Mouse (Mus musculus): ENCODE results near the gene Pde4b. TPM values are rescaled to one million over a fixed set of nuclear protein-coding genes. Genes with fewer than 3 reads are reported as not detected.
A peak's percentile ranks its signal among the peaks of the same experiment; 100 is the strongest.

The Pde4b gene
- polyA plus RNA-seq, 1 experiment, result 87.4 TPM

GRCm38 (mm10) chr4:102346911-102347492, 259.7 kb downstream of the Pde4b start:
- Histone ChIP-seq H3K4me1 (ENCODE audit: control insufficient read depth, insufficient read depth, low read length) (no peaks in the 10 kb centered on the region; the same call in 1 of the 2 replicates), H3K27ac (ENCODE audit: insufficient read depth, low read length) (no peak overlapping the region), H3K4me3 (ENCODE audit: insufficient read depth, low read length) (no peak overlapping the region)
- TF ChIP-seq CTCF (IDR thresholded peaks at IDR 0.05; ENCODE audit: extremely low read depth, insufficient read depth, low read length) (no peak), POLR2A (IDR thresholded peaks at IDR 0.05; ENCODE audit: extremely low read depth, insufficient read depth, low read length) (no peak)

GRCm38 (mm10) chr4:102351476-102352475, 264.4 kb downstream of the Pde4b start:
- H3K27ac ChIP-seq (ENCODE audit: insufficient read depth, low read length), result 0 out of 2 replicates have a peak overlapping the region, but pooled peaks have one; percentile 37
- peaks cover 2% of the 10 kb centered on the region; the same call in 1 of the 2 replicates for H3K4me1 ChIP-seq (ENCODE audit: control insufficient read depth, insufficient read depth, low read length)
- TF ChIP-seq POLR2A (IDR thresholded peaks at IDR 0.05; ENCODE audit: extremely low read depth, insufficient read depth, low read length) (no peak), CTCF (IDR thresholded peaks at IDR 0.05; ENCODE audit: extremely low read depth, insufficient read depth, low read length) (no peak)
- no peak overlapping the region for H3K4me3 ChIP-seq (ENCODE audit: insufficient read depth, low read length)

DNA sequence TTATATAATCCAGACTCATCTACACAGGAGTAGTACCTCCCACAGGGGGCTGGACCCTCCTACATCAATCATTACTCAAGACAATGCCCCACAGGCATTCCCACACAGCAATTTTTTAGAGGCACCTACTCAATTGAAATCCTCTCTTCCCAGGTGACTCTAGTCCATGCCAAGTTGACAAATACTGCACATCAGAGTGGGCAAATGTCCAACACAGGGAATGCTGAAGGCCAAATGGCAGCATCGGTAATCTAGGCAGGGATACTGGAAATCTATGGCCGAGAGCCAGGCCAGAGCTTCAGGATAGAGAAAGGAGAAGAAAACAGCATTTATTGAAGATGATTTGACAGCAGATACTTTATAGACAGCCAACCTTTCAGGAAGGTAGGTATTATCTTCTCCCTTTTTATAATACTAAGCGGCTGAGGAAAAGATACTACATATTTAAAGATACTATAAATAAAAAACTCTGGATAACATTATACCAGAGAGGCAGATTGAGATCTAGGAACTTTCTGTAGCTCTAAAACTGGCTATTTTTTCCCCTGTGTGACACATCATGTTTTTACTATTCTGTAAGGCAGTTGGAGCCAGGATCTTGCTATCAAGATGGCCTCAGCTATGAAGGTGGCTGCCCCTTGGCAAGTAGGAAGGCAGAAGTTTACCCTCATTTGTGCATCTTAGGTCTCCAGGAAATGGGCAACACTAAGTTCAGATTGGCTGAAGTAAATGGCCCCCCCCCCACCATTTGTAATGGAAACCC, 266.5 kb downstream of the Pde4b start:
- Histone ChIP-seq H3K4me1 (ENCODE audit: control insufficient read depth, insufficient read depth, low read length) (peaks cover 2% of the 10 kb centered on the region; the same call in 1 of the 2 replicates), H3K27ac (ENCODE audit: insufficient read depth, low read length) (peak overlapping the region; percentile 86; the same call in 1 of the 2 replicates), H3K4me3 (ENCODE audit: insufficient read depth, low read length) (no peak overlapping the region)
- TF ChIP-seq POLR2A (IDR thresholded peaks at IDR 0.05; ENCODE audit: extremely low read depth, insufficient read depth, low read length) (no peak), CTCF (IDR thresholded peaks at IDR 0.05; ENCODE audit: extremely low read depth, insufficient read depth, low read length) (no peak)

DNA sequence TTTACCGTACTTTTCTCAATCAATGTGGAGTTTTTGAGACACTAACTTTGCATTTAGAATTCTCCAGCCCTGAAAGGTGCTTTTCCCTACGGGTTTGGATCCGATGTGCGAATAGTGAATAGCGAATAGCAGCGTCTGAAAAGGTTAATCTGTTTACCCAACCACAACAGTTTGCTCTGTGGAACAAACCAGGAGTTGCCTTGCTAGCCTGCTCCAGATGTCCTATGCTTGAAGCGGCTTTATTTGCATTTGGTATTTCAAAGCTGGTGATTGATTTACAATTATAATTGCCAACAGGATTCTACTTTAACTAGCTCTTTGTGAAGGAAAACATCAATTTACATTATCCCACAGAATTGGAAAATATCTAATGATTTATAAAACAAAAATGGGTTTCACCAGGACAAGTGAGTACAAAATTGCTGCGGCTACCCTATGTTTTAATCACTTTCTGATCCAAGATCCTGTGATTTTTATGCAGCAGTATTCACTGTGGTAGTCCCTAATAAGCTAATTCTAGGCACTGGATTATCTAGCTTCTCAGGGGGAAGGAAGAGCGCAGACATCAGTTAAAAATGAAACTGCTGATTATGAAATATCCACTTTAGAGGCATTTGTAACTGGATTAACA, 280.9 kb downstream of the Pde4b start:
- H3K4me3 ChIP-seq (ENCODE audit: insufficient read depth, low read length), result no peak overlapping the region
- H3K27ac ChIP-seq (ENCODE audit: insufficient read depth, low read length), result peak overlapping the region; percentile 69
- TF ChIP-seq CTCF (IDR thresholded peaks at IDR 0.05; ENCODE audit: extremely low read depth, insufficient read depth, low read length), result no peak
- TF ChIP-seq POLR2A (IDR thresholded peaks at IDR 0.05; ENCODE audit: extremely low read depth, insufficient read depth, low read length), result no peak
- no peaks in the 10 kb centered on the region; the same call in none of the 2 replicates for H3K4me1 ChIP-seq (ENCODE audit: control insufficient read depth, insufficient read depth, low read length)

DNA sequence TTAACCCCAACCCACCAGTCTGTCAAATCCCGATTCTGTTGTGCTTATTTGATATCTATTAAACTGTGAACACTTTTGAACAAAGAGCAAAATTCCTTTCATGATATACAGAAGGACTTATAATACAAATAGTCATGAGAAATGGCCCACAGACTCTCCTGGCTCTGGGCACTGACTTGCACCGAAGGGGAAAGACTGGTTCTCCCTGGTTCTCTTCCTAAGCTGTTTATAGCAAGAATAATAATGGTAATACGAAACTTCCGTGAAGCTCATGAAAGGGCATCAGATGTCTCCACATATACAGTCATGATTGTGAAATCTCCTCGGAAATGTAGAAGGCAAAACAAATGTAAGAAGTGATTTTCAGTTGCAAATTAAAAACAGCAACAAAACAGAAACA, 287.3 kb downstream of the Pde4b start:
- Histone ChIP-seq H3K27ac (ENCODE audit: insufficient read depth, low read length) (no peak overlapping the region), H3K4me3 (ENCODE audit: insufficient read depth, low read length) (no peak overlapping the region), H3K4me1 (ENCODE audit: control insufficient read depth, insufficient read depth, low read length) (no peaks in the 10 kb centered on the region)
- no peak for TF ChIP-seq CTCF (IDR thresholded peaks at IDR 0.05; ENCODE audit: extremely low read depth, insufficient read depth, low read length)
- TF ChIP-seq POLR2A (IDR thresholded peaks at IDR 0.05; ENCODE audit: extremely low read depth, insufficient read depth, low read length), result no peak

DNA sequence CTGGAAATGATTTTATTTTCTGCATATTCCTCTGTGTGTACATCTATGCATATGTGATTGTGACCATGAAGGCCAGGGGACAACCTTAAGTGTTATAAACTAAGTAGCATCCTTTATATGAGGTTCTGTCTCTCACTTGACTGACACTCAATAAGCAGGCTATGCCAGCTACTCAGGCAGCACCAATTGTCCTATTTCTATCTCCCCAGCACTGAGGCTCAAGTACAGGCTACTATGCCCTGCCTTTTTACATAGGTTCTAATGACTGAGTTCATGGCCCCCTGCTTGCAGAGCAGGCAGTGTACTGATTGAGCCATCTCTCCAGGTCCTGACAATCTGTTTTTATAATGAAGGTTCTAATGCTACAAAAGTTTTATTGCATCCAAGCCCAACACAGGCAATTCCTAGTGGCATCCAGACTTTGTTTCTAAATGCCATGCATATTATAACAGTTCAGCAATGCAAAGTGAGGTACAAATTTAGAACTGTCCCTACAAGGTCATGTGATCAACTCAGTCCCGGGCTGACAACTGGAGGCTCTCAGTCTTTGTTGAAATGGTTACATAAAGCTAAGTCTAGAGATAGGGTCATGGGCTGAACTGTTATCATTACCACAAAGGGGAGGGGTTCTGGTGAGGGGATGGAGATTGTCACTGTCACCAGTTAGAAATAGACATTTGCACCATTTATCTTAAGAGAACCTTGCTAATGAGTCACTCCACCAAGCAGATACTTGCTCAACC, 295.6 kb downstream of the Pde4b start:
- TF ChIP-seq CTCF (IDR thresholded peaks at IDR 0.05; ENCODE audit: extremely low read depth, insufficient read depth, low read length) (no peak), POLR2A (IDR thresholded peaks at IDR 0.05; ENCODE audit: extremely low read depth, insufficient read depth, low read length) (no peak)
- no peak overlapping the region for H3K27ac ChIP-seq (ENCODE audit: insufficient read depth, low read length)
- peaks cover 2% of the 10 kb centered on the region for H3K4me1 ChIP-seq (ENCODE audit: control insufficient read depth, insufficient read depth, low read length)
- H3K4me3 ChIP-seq (ENCODE audit: insufficient read depth, low read length), result no peak overlapping the region

DNA sequence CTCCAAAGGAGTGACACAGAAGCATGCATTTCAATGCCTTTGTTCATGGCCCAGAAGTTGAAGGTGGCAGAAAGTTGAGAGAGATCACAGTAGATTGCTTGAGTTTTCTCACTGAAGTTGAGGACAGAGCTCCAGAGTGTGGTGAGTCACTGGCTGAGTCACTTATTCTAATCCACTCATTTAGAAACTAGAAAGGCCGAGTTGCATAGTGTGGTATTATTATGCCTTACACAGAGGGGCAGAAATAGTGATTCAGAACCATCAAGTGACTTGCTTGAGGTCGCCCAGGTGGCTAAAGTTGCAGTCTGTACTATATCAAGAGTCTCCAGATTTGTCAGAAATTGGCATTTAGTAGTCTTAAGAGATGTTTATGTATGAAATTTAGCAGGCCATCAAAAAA, 306.3 kb downstream of the Pde4b start:
- TF ChIP-seq POLR2A (IDR thresholded peaks at IDR 0.05; ENCODE audit: extremely low read depth, insufficient read depth, low read length) (no peak), CTCF (IDR thresholded peaks at IDR 0.05; ENCODE audit: extremely low read depth, insufficient read depth, low read length) (no peak)
- Histone ChIP-seq H3K27ac (ENCODE audit: insufficient read depth, low read length) (no peak overlapping the region), H3K4me1 (ENCODE audit: control insufficient read depth, insufficient read depth, low read length) (peaks cover 4% of the 10 kb centered on the region; the same call in 1 of the 2 replicates), H3K4me3 (ENCODE audit: insufficient read depth, low read length) (no peak overlapping the region)

DNA sequence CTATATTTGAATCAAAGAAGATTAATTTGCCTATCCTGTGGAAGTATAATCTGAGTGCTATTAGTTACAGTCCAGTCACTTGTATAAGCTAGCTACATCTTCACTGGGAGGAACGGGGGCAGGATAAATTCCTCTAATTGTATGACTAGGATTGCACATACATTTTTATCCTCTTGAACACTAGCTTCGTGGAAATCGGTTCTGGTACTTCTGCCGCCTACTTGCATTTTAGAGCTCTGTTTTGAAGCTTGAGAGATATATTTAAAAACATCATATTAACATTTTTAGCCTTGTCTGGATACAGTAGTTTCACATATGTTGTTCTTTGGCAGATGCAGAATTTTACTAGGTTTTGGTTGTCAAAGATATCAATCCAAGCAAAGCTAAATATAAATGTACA, 310.0 kb downstream of the Pde4b start:
- TF ChIP-seq CTCF (IDR thresholded peaks at IDR 0.05; ENCODE audit: extremely low read depth, insufficient read depth, low read length) (no peak), POLR2A (IDR thresholded peaks at IDR 0.05; ENCODE audit: extremely low read depth, insufficient read depth, low read length) (no peak)
- Histone ChIP-seq H3K4me1 (ENCODE audit: control insufficient read depth, insufficient read depth, low read length) (peaks cover 4% of the 10 kb centered on the region; the same call in 1 of the 2 replicates), H3K4me3 (ENCODE audit: insufficient read depth, low read length) (no peak overlapping the region), H3K27ac (ENCODE audit: insufficient read depth, low read length) (no peak overlapping the region)
